Mouse (Mus musculus) intestine, embryonic 14.5 days (tissue): ENCODE results near the gene Dst. TPM values are rescaled to one million over a fixed set of nuclear protein-coding genes. Genes with fewer than 3 reads are reported as not detected.

Experiments used
- ATAC-seq: fragments of 200-750 bp; cut with Nextera tagmentation; replicated peaks from 2 replicates; pipeline ENCODE4 v1.8.0; 2017; ENCODE audit warnings: low read depth, moderate number of reproducible peaks, moderate TSS enrichment, moderate library complexity; ENCODE audit not compliant: low FRiP score, low TSS enrichment
- DNase-seq: peaks from one replicate; pipeline ENCODE4 v3.0.0-alpha.2; 2018; ENCODE audit warnings: low spot score
- H3K27ac ChIP-seq: fragments of 300-500 bp; sonication (generic); 2 replicates; pipeline ENCODE4 v1.5.1; 2014; ENCODE audit warnings: low read depth, mild to moderate bottlenecking, control low read depth
- H3K27me3 ChIP-seq: fragments of 300-500 bp; sonication (generic); replicated peaks from 2 replicates; pipeline ENCODE4 v1.6.1; 2014; ENCODE audit warnings: low read length, control low read depth; ENCODE audit not compliant: control insufficient read depth, insufficient read depth
- H3K36me3 ChIP-seq: fragments of 300-500 bp; sonication (generic); 2 replicates; pipeline ENCODE4 v1.6.1; 2014; ENCODE audit warnings: low read length, control low read depth; ENCODE audit not compliant: control insufficient read depth, insufficient read depth
- H3K4me1 ChIP-seq: fragments of 300-500 bp; sonication (generic); replicated peaks from 2 replicates; pipeline ENCODE4 v1.6.1; 2014; ENCODE audit warnings: low read length, control low read depth, mixed read lengths; ENCODE audit not compliant: control insufficient read depth, insufficient read depth
- H3K4me2 ChIP-seq: fragments of 300-500 bp; sonication (generic); 2 replicates; pipeline ENCODE4 v1.6.1; 2014; ENCODE audit warnings: low read length
- H3K4me3 ChIP-seq: fragments of 300-500 bp; sonication (generic); 2 replicates; pipeline ENCODE4 v1.5.1; 2014; ENCODE audit warnings: low read depth, low read length, control low read depth, mixed read lengths
- H3K9ac ChIP-seq: fragments of 300-500 bp; sonication (generic); 2 replicates; pipeline ENCODE4 v1.6.1; 2014; ENCODE audit warnings: mild to moderate bottlenecking, low read length
- H3K9me3 ChIP-seq: fragments of 300-500 bp; sonication (generic); 2 replicates; pipeline ENCODE4 v1.6.1; 2016; ENCODE audit warnings: low read length, control low read depth; ENCODE audit not compliant: control insufficient read depth
- WGBS: fragments of 180-500 bp; shearing (Covaris S2); extraction: QIAGEN DNeasy Blood & Tissue Kit; methylation state at CpG from one replicate; pipeline ENCODE4 v1.1.7; 2014; 5-methylcytosine and 5-hydroxymethylcytosine counted together
- polyA plus RNA-seq: library from polyadenylated mRNA; unstranded; fragments of >200 nt; fragmentation: Nextera tagmentation; extraction: Ambion mirVana; gene quantifications from 2 replicates; pipeline ENCODE4 v1.2.1, GENCODE M21; 2014

The Dst gene
- polyA plus RNA-seq, 1 experiment from 2014 or later: 27.7 TPM

GRCm38 (mm10) chr1:34183250-34183926 lies 275.4 kb downstream of the Dst start:
- DNase-seq: no peak
- WGBS: 93% methylated on average over 12 of the region's 12 CpGs

GRCm38 (mm10) chr1:34184266-34184665 lies 276.2 kb downstream of the Dst start:
- H3K9ac ChIP-seq: no peak overlapping the region
- WGBS: 55% methylated on average over 6 of the region's 6 CpGs
- no peak overlapping the region for H3K27ac ChIP-seq
- no peaks in the 10 kb centered on the region for H3K36me3 ChIP-seq
- no peaks in the 10 kb centered on the region for H3K4me1 ChIP-seq
- no peak overlapping the region for H3K4me2 ChIP-seq
- DNase-seq (no peak), ATAC-seq (no peak)
- no peaks in the 10 kb centered on the region for H3K27me3 ChIP-seq
- no peak overlapping the region for H3K4me3 ChIP-seq
- no peaks in the 10 kb centered on the region for H3K9me3 ChIP-seq

More at GRCm38 (mm10) chr1:34183250-34183926, 275.4 kb downstream of the Dst start:
- H3K27me3 ChIP-seq: no peaks in the 10 kb centered on the region
- no peak overlapping the region for H3K27ac ChIP-seq
- no peaks in the 10 kb centered on the region for H3K4me1 ChIP-seq
- no peaks in the 10 kb centered on the region for H3K36me3 ChIP-seq
- no peak overlapping the region for H3K4me3 ChIP-seq
- no peak for ATAC-seq
- no peaks in the 10 kb centered on the region for H3K9me3 ChIP-seq
- H3K9ac ChIP-seq: no peak overlapping the region
- no peak overlapping the region for H3K4me2 ChIP-seq

GRCm38 (mm10) chr1:34186033-34186432 lies 278.0 kb downstream of the Dst start:
- no peak overlapping the region for H3K27ac ChIP-seq
- no peak overlapping the region for H3K4me2 ChIP-seq
- H3K36me3 ChIP-seq: no peaks in the 10 kb centered on the region
- ATAC-seq (no peak), DNase-seq (no peak)
- H3K4me3 ChIP-seq: no peak overlapping the region
- H3K9me3 ChIP-seq: no peaks in the 10 kb centered on the region
- H3K4me1 ChIP-seq: no peaks in the 10 kb centered on the region
- H3K27me3 ChIP-seq: no peaks in the 10 kb centered on the region
- WGBS: 90% methylated on average over 6 of the region's 6 CpGs
- H3K9ac ChIP-seq: no peak overlapping the region

GRCm38 (mm10) chr1:34187501-34187900 lies 279.5 kb downstream of the Dst start:
- Histone ChIP-seq H3K4me3 (no peak overlapping the region), H3K4me2 (no peak overlapping the region), H3K27me3 (no peaks in the 10 kb centered on the region), H3K36me3 (no peaks in the 10 kb centered on the region), H3K9me3 (no peaks in the 10 kb centered on the region), H3K4me1 (no peaks in the 10 kb centered on the region), H3K27ac (no peak overlapping the region), H3K9ac (no peak overlapping the region)
- DNase-seq (no peak), ATAC-seq (no peak)
- WGBS: 77% methylated on average over 5 of the region's 5 CpGs

GRCm38 (mm10) chr1:34188721-34189236 lies 280.8 kb downstream of the Dst start:
- Histone ChIP-seq H3K4me3 (no peak overlapping the region), H3K9ac (no peak overlapping the region), H3K4me2 (no peak overlapping the region), H3K4me1 (no peaks in the 10 kb centered on the region), H3K27ac (no peak overlapping the region), H3K27me3 (no peaks in the 10 kb centered on the region), H3K36me3 (no peaks in the 10 kb centered on the region), H3K9me3 (no peaks in the 10 kb centered on the region)
- 86% methylated on average over 16 of the region's 16 CpGs for WGBS
- DNase-seq (no peak), ATAC-seq (no peak)

GRCm38 (mm10) chr1:34189318-34189717 lies 281.3 kb downstream of the Dst start:
- ATAC-seq (no peak), DNase-seq (no peak)
- no peaks in the 10 kb centered on the region for H3K9me3 ChIP-seq
- no peak overlapping the region for H3K27ac ChIP-seq
- H3K9ac ChIP-seq: no peak overlapping the region
- 76% methylated on average over 14 of the region's 14 CpGs for WGBS
- H3K4me3 ChIP-seq: no peak overlapping the region
- no peaks in the 10 kb centered on the region for H3K36me3 ChIP-seq
- H3K4me1 ChIP-seq: no peaks in the 10 kb centered on the region
- no peak overlapping the region for H3K4me2 ChIP-seq
- no peaks in the 10 kb centered on the region for H3K27me3 ChIP-seq

- Histone ChIP-seq H3K4me1 (no peaks in the 10 kb centered on the region), H3K9me3 (no peaks in the 10 kb centered on the region), H3K4me3 (no peak overlapping the region), H3K4me2 (no peak overlapping the region), H3K27ac (no peak overlapping the region), H3K27me3 (no peaks in the 10 kb centered on the region), H3K9ac (no peak overlapping the region), H3K36me3 (no peaks in the 10 kb centered on the region)
- DNase-seq (peak; percentile 67), ATAC-seq (0 out of 2 replicates have a peak, but pooled peaks have one; percentile 23)
- 63% methylated on average over 7 of the region's 7 CpGs for WGBS
These were observed 281.9 kb downstream of the Dst start for GRCm38 (mm10) chr1:34189970-34190369.

- no peaks in the 10 kb centered on the region for H3K9me3 ChIP-seq
- H3K4me2 ChIP-seq: no peak overlapping the region
- H3K4me1 ChIP-seq: no peaks in the 10 kb centered on the region
- no peak for ATAC-seq
- no peak for DNase-seq
- H3K27ac ChIP-seq: no peak overlapping the region
- no peak overlapping the region for H3K4me3 ChIP-seq
- WGBS: 88% methylated on average over 17 of the region's 17 CpGs
- H3K27me3 ChIP-seq: no peaks in the 10 kb centered on the region
- no peak overlapping the region for H3K9ac ChIP-seq
- H3K36me3 ChIP-seq: peaks cover 4% of the 10 kb centered on the region; the same call in 1 of the 2 replicates
These were observed 284.1 kb downstream of the Dst start for GRCm38 (mm10) chr1:34192174-34192573.

GRCm38 (mm10) chr1:34200791-34201190 lies 292.8 kb downstream of the Dst start:
- Histone ChIP-seq H3K4me3 (no peak overlapping the region), H3K4me1 (no peaks in the 10 kb centered on the region), H3K4me2 (no peak overlapping the region), H3K9ac (no peak overlapping the region), H3K36me3 (peaks cover 12% of the 10 kb centered on the region; the same call in 1 of the 2 replicates), H3K9me3 (no peaks in the 10 kb centered on the region), H3K27ac (no peak overlapping the region), H3K27me3 (no peaks in the 10 kb centered on the region)
- DNase-seq (no peak), ATAC-seq (no peak)
- WGBS: 89% methylated on average over 18 of the region's 18 CpGs
